Mouse (Mus musculus) liver, embryonic 14.5 days (tissue): ENCODE results near the gene Mansc4.

Experiments used
- CTCF ChIP-seq: IDR thresholded peaks from 2 replicates; pipeline ENCODE4 v1.5.1; 2016; ENCODE audit warnings: antibody characterized with exemption, low read depth, control low read depth
- EP300 ChIP-seq: IDR thresholded peaks from 2 replicates; pipeline ENCODE4 v1.6.1; 2016; ENCODE audit warnings: antibody characterized with exemption, low read depth

DNA sequence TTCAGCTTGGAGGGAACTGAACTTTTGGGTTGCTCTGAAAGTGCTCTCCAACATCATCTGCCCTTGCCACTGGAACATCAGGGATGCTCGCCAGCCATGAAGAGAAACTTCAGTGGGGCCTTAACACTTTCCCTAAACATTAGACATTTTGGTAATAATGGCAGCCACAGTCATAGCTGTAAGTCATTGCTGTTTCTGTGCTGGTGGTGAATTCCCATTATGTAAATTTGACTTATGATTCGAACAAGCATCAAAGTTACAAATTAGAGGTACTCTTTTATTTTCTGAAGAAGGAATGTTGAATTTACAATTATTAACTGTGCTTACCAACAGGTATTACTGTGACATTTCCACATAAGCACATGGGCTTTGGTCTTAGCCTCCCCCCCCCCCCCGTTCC lies 31.4 kb upstream of the Mansc4 start:
- TF ChIP-seq CTCF (no peak), EP300 (no peak)
